ENCODE assay signal across 9 mouse cellular contexts in genomic region chr1:119256097-119256473, GRCm38 (mm10).
DNase-seq lines count a peak whose midpoint lies in the region; ATAC-seq and TF ChIP-seq lines count a peak whose summit lies in the region.
"Had no signal": no experiment of that assay in that cellular context is flagged by ENCODE, and none has a peak within 500 bp of the region (broad histone marks: within the 10 kb centered on the region; RNA-seq: fewer than 3 reads in every experiment).

No protein-coding gene starts in this region.

- WGBS in forebrain, embryonic 15.5 days: 42% methylated on average over 5 of the region's 5 CpGs
- 46% methylated on average over 5 of the region's 5 CpGs for WGBS in midbrain, embryonic 13.5 days
- WGBS in intestine, embryonic 16.5 days: 52% methylated on average over 5 of the region's 5 CpGs
- WGBS in heart, embryonic 10.5 days: 48% methylated on average over 5 of the region's 5 CpGs

- H3K9me3 ChIP-seq in forebrain, embryonic 15.5 days: no peaks in the 10 kb centered on the region
- H3K9me3 ChIP-seq in midbrain, embryonic 13.5 days: no peaks in the 10 kb centered on the region
- H3K9me3 ChIP-seq in intestine, embryonic 16.5 days (ENCODE audit: control insufficient read depth, low read length): no peaks in the 10 kb centered on the region
- H3K9me3 ChIP-seq in heart, embryonic 10.5 days: no peaks in the 10 kb centered on the region

- H3K9ac ChIP-seq in forebrain, embryonic 15.5 days (replicated peaks): no peak overlapping the region
- no peak overlapping the region for H3K9ac ChIP-seq in midbrain, embryonic 13.5 days (replicated peaks)
- H3K9ac ChIP-seq in intestine, embryonic 16.5 days (ENCODE audit: low read depth, low read length): no peak overlapping the region

- no peak overlapping the region for H3K4me3 ChIP-seq in layer of hippocampus, adult 2 months
- no peak overlapping the region for H3K4me3 ChIP-seq in forebrain, embryonic 15.5 days
- H3K4me3 ChIP-seq in midbrain, embryonic 13.5 days (replicated peaks): no peak overlapping the region
- H3K4me3 ChIP-seq in intestine, embryonic 16.5 days (ENCODE audit: low read length): no peak overlapping the region
- no peak overlapping the region for H3K4me3 ChIP-seq in heart, embryonic 10.5 days

- no peak overlapping the region for H3K4me2 ChIP-seq in forebrain, embryonic 15.5 days (replicated peaks)
- no peak overlapping the region for H3K4me2 ChIP-seq in midbrain, embryonic 13.5 days (replicated peaks)
- no peak overlapping the region for H3K4me2 ChIP-seq in intestine, embryonic 16.5 days (ENCODE audit: low read depth, low read length)

- no peaks in the 10 kb centered on the region for H3K36me3 ChIP-seq in forebrain, embryonic 15.5 days
- H3K36me3 ChIP-seq in midbrain, embryonic 13.5 days: no peaks in the 10 kb centered on the region
- H3K36me3 ChIP-seq in intestine, embryonic 16.5 days (ENCODE audit: control insufficient read depth, insufficient read depth, low read length): no peaks in the 10 kb centered on the region
- no peaks in the 10 kb centered on the region for H3K36me3 ChIP-seq in heart, embryonic 10.5 days

- H3K27me3 ChIP-seq in forebrain, embryonic 15.5 days: no peaks in the 10 kb centered on the region
- no peaks in the 10 kb centered on the region; the same call in 1 of the 2 replicates for H3K27me3 ChIP-seq in midbrain, embryonic 13.5 days
- H3K27me3 ChIP-seq in intestine, embryonic 16.5 days (replicated peaks; ENCODE audit: control insufficient read depth, insufficient read depth, low read length): no peaks in the 10 kb centered on the region
- 0 out of 2 replicates have a peak, but pooled peaks cover 2% of the 10 kb centered on the region for H3K27me3 ChIP-seq in heart, embryonic 10.5 days (ENCODE audit: insufficient read depth, poor library complexity, severe bottlenecking)

- TF ChIP-seq CTCF in layer of hippocampus, adult 2 months (conservative IDR thresholded peaks at IDR 0.05): peak; percentile 58

- ATAC-seq in forebrain, embryonic 15.5 days (replicated peaks): peak; percentile 32
- no peak; the same call in 1 of the 2 replicates for ATAC-seq in midbrain, embryonic 13.5 days
- no peak for ATAC-seq in intestine, embryonic 16.5 days

- H3K4me1 ChIP-seq in forebrain, embryonic 15.5 days: peaks cover 21% of the 10 kb centered on the region
- 0 out of 2 replicates have a peak, but pooled peaks cover 7% of the 10 kb centered on the region for H3K4me1 ChIP-seq in midbrain, embryonic 13.5 days (replicated peaks)
- H3K4me1 ChIP-seq in intestine, embryonic 16.5 days (ENCODE audit: control insufficient read depth, insufficient read depth, low read length): no peaks in the 10 kb centered on the region
- peaks cover 5% of the 10 kb centered on the region; the same call in 1 of the 2 replicates for H3K4me1 ChIP-seq in heart, embryonic 10.5 days

- DNase-seq in layer of hippocampus, adult 2 months (ENCODE audit: low spot score in 2 of 2): no peak
- DNase-seq in layer of hippocampus, adult 9-11 months: no peak
- peak; percentile 10 for DNase-seq in brain, adult 2 months (ENCODE audit: low read depth, low spot score)
- no peak for DNase-seq in heart, embryonic 10.5 days (ENCODE audit: low spot score)
- no peak for DNase-seq in natural killer cell, adult 2 months (ENCODE audit: low spot score in 2 of 2)

- peak overlapping the region; percentile 46 for H3K27ac ChIP-seq in layer of hippocampus, adult 2 months
- H3K27ac ChIP-seq in forebrain, embryonic 15.5 days (replicated peaks): peak overlapping the region; percentile 79
- peak overlapping the region; percentile 44; the same call in 1 of the 2 replicates for H3K27ac ChIP-seq in midbrain, embryonic 13.5 days
- no peak overlapping the region for H3K27ac ChIP-seq in intestine, embryonic 16.5 days (ENCODE audit: low read length)
- H3K27ac ChIP-seq in heart, embryonic 10.5 days: no peak overlapping the region
- H3K27ac ChIP-seq: macrophage had no signal

Comparison
In these comparisons a context has a peak if more than half of its experiments do, and no peak if none do; other contexts are left out.
1. H3K27ac ChIP-seq: peak in layer of hippocampus, adult 2 months (single experiment), forebrain, embryonic 15.5 days (single experiment) and midbrain, embryonic 13.5 days (single experiment); none in intestine, embryonic 16.5 days (single experiment) and heart, embryonic 10.5 days (single experiment).